Mouse (Mus musculus) limb, embryonic 10.5 days (tissue): Measurements from ENCODE around the gene Gm20509. TPM values are rescaled to one million over a fixed set of nuclear protein-coding genes. Genes with fewer than 3 reads are reported as not detected.

Experiments
- DNase-seq: peaks from one replicate; pipeline ENCODE4 v3.0.0-alpha.2; 2017; ENCODE audit warnings: low spot score
- H3K27ac ChIP-seq: fragments of 300-500 bp; sonication (generic); 2 replicates; pipeline ENCODE4 v1.5.1; 2016; ENCODE audit warnings: mild to moderate bottlenecking
- H3K27me3 ChIP-seq: fragments of 300-500 bp; sonication (generic); 2 replicates; pipeline ENCODE4 v1.6.1; 2016; ENCODE audit warnings: low read depth, mild to moderate bottlenecking; ENCODE audit not compliant: poor library complexity, severe bottlenecking
- H3K36me3 ChIP-seq: fragments of 300-500 bp; sonication (generic); 2 replicates; pipeline ENCODE4 v1.6.1; 2016; ENCODE audit warnings: mild to moderate bottlenecking, moderate library complexity
- H3K4me1 ChIP-seq: fragments of 300-500 bp; sonication (generic); 2 replicates; pipeline ENCODE4 v1.6.1; 2016
- H3K4me3 ChIP-seq: fragments of 300-500 bp; sonication (generic); 2 replicates; pipeline ENCODE4 v1.5.1; 2016; ENCODE audit warnings: mild to moderate bottlenecking, moderate library complexity
- H3K9me3 ChIP-seq: fragments of 300-500 bp; sonication (generic); replicated peaks from 2 replicates; pipeline ENCODE4 v1.6.1; 2016; ENCODE audit warnings: mild to moderate bottlenecking
- WGBS: fragments of 180-500 bp; shearing (Covaris S2); methylation state at CpG from one replicate; pipeline ENCODE4 v1.1.7; 2016; 5-methylcytosine and 5-hydroxymethylcytosine counted together
- polyA plus RNA-seq: library from polyadenylated mRNA; unstranded; fragments of >200 nt; fragmentation: Nextera tagmentation; extraction: Ambion mirVana; gene quantifications from 2 replicates; pipeline ENCODE4 v1.2.1, GENCODE M21; 2016

Gene Gm20509
- polyA plus RNA-seq, 1 experiment from 2014 or later: not detected

- Histone ChIP-seq H3K4me1 (peaks cover 2% of the 10 kb centered on the region; the same call in 1 of the 2 replicates), H3K27me3 (peaks cover 6% of the 10 kb centered on the region; the same call in 1 of the 2 replicates), H3K36me3 (no peaks in the 10 kb centered on the region), H3K4me3 (peak overlapping the region; percentile 39), H3K27ac (no peak overlapping the region), H3K9me3 (no peaks in the 10 kb centered on the region)
- DNase-seq: peak; percentile 83
- WGBS: 22% methylated on average over 26 of the region's 26 CpGs
Measured at GRCm38 (mm10) chr9:73162571-73163333, 60.5 kb downstream of the Gm20509 start.

- H3K9me3 ChIP-seq: no peaks in the 10 kb centered on the region
- WGBS: 95% methylated on average over 4 of the region's 4 CpGs
- peaks cover 2% of the 10 kb centered on the region; the same call in 1 of the 2 replicates for H3K4me1 ChIP-seq
- no peak overlapping the region for H3K27ac ChIP-seq
- H3K36me3 ChIP-seq: no peaks in the 10 kb centered on the region
- no peak overlapping the region for H3K4me3 ChIP-seq
- no peak for DNase-seq
- H3K27me3 ChIP-seq: peaks cover 6% of the 10 kb centered on the region; the same call in 1 of the 2 replicates
Measured at GRCm38 (mm10) chr9:73165631-73166030, 63.4 kb downstream of the Gm20509 start.

Other genes with a start within 250 kb of the Gm20509 start
- gene Pygo1, start 176.8 kb upstream of the Gm20509 start, polyA plus RNA-seq: 5.5 and 7.5 TPM in 2 replicates
- 1.5 TPM in 2 replicates for gene Dyx1c1, start 143.7 kb upstream of the Gm20509 start, polyA plus RNA-seq
- gene Gm44503, start 143.6 kb upstream of the Gm20509 start, polyA plus RNA-seq: not detected in 2 replicates
- 12.9 and 13.3 TPM in 2 replicates for gene Ccpg1os, start 117.1 kb upstream of the Gm20509 start, polyA plus RNA-seq
- gene Ccpg1, start 117.0 kb upstream of the Gm20509 start, polyA plus RNA-seq: 9.9 and 11.3 TPM in 2 replicates
- 15.6 and 17.8 TPM in 2 replicates for gene Pigb, start 62.1 kb upstream of the Gm20509 start, polyA plus RNA-seq
- gene Rab27a, start 57.6 kb upstream of the Gm20509 start, polyA plus RNA-seq: 3.4 and 5.0 TPM in 2 replicates
- gene Khdc3, start 634 bp upstream of the Gm20509 start, polyA plus RNA-seq: not detected in 2 replicates
- 151 and 184 TPM in 2 replicates for gene Rsl24d1, start 11.0 kb downstream of the Gm20509 start, polyA plus RNA-seq